Mouse (Mus musculus): ENCODE results near the gene Fut2. TPM values are rescaled to one million over a fixed set of nuclear protein-coding genes. Genes with fewer than 3 reads are reported as not detected.

Gene Fut2
- total and polyA plus RNA-seq, 2 experiments from 2014 or later, result 0.13 TPM; not detected in 1

DNA sequence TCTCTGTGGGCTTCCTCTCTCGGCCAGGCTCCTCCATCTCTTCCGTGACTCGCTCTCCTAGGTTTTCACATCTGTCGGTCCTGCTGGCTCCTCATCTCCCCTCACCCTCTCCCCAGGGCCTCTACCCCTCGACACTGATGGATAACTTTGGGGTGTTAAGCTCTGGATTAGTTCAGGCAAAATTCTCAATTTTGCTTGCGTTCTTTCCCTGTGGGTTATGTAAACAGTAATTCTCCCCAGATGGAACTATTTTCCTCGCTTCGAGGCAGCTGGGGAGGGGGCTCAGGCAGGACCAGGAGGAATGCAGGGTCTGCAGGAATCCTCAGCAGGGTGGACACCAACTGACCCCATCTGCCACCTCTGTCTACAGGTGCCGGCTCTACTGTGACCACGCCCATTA, 19.6 kb upstream of the Fut2 start:
- H3K4me1 ChIP-seq (ENCODE audit: insufficient read depth), result no peaks in the 10 kb centered on the region
- no peak for ATAC-seq
- no peak for DNase-seq
- no peak overlapping the region for H3K9ac ChIP-seq
- no peak overlapping the region for H3K4me3 ChIP-seq (ENCODE audit: low read depth, low read length)
- no peak overlapping the region for H3K27ac ChIP-seq (ENCODE audit: low read depth, low read length)
- H3K36me3 ChIP-seq (ENCODE audit: insufficient read depth), result no peaks in the 10 kb centered on the region; the same call in 1 of the 2 replicates
- H3K9me3 ChIP-seq (ENCODE audit: low read length), result no peaks in the 10 kb centered on the region
- no peaks in the 10 kb centered on the region for H3K27me3 ChIP-seq (ENCODE audit: insufficient read depth, low read length)
- H3K4me2 ChIP-seq (ENCODE audit: low read depth), result no peak overlapping the region
- no peak for TF ChIP-seq CTCF (IDR thresholded peaks at IDR 0.05; ENCODE audit: low read depth)
- WGBS, result 68% methylated on average over 10 of the region's 10 CpGs

DNA sequence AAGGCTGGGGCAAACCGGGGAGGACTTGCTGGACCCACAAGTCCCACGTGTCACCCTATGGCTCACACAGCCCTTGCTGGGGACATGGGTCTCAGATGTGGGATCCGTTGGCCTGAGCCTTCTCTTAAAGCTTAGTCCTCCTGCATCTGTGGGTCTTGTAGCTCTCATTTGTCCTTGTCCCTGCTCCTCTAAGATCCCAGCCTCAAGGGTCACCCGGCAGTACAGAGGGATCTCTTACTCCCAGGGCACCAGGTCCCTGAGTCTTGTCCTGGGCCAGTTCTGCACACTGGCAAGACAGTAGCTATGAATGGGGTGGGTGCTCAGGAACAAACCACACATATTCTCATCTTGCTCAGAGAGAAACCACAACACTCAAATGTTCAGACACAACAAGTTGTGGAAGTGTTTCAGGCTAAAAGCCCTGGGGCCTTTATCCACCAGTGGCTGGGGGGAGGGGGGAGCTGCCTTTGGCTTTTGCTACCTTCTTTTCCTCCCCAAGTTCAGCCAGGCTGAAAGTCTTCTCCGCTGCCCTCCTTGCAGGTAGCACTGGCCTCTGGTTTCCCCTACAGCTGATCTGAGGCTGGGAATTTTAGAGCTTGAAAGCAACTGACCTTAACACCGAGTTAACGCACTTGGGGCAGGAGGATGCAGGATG, 17.3 kb upstream of the Fut2 start, which contains the start of gene Ntn5:
Gene Ntn5, plus strand, starts transcription at position 627 of the 655 bp plus-strand sequence.
- H3K27me3 ChIP-seq (ENCODE audit: insufficient read depth, low read length), result no peaks in the 10 kb centered on the region
- H3K27ac ChIP-seq (ENCODE audit: low read depth, low read length), result 0 out of 2 replicates have a peak within 1 kb of the TSS, but pooled peaks have one; percentile 48
- no peak within 1 kb of the TSS for H3K4me2 ChIP-seq (ENCODE audit: low read depth)
- H3K4me1 ChIP-seq (ENCODE audit: insufficient read depth), result no peaks in the 10 kb centered on the region
- no peaks in the 10 kb centered on the region; the same call in 1 of the 2 replicates for H3K36me3 ChIP-seq (ENCODE audit: insufficient read depth)
- DNase-seq, result no peak
- ATAC-seq, result no peak
- no peaks in the 10 kb centered on the region for H3K9me3 ChIP-seq (ENCODE audit: low read length)
- no peak within 1 kb of the TSS for H3K4me3 ChIP-seq (ENCODE audit: low read depth, low read length)
- WGBS, result 77% methylated on average over 7 of the region's 7 CpGs
- no peak for TF ChIP-seq CTCF (IDR thresholded peaks at IDR 0.05; ENCODE audit: low read depth)
- H3K9ac ChIP-seq, result no peak within 1 kb of the TSS

DNA sequence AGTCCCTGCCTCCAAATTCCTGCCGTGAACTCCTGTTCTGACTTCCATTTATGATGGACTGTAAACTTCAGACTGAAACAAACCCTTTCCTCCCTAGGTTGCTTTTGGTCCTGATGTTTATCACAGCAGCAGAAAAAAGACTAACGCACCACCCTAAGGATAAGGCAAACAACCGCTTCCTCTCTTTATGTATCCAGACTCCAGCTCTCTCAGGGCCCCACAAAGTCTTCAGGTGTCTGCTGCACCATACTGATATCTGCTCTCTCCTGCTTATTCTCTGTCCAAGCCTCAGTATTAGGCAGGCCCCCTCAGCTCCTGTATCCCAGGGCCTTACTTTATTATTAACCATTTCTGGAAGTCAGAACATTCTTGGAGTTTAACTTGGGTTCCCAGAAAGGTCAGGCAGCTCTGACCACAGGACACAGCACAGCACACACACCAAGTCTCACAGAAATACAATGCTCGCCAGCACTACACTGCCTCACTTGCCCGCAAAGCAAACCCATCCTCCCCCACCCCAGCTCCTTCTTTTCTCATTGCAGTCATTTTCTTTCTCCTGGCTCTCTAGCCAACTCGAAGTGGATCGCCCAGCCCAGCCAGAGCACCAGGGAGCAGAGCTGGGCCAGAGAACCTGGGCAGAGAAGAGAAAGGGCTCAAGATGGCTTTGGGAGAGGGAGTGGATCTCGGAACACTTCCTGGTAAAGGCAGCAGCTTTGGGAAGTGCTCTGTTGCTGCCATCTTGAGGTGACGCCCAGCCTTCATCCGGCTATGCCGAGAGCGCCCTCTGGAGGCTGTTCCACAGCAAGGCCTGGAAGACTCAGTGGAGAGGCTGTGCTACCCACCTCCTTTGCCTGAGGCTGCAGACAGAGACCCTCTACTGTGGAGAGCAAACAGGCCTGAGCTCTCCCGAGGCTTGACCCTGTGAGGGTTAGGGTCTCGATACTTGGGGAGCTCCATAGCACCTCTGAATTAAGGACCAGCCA, 16.2 kb upstream of the Fut2 start:
- 29% methylated on average over 14 of the region's 14 CpGs for whole genome bisulfite sequencing
- Histone ChIP-seq H3K27ac (ENCODE audit: low read depth, low read length) (peak overlapping the region; percentile 48), H3K27me3 (ENCODE audit: insufficient read depth, low read length) (no peaks in the 10 kb centered on the region), H3K9ac (0 out of 2 replicates have a peak overlapping the region, but pooled peaks have one; percentile 19), H3K36me3 (ENCODE audit: insufficient read depth) (no peaks in the 10 kb centered on the region; the same call in 1 of the 2 replicates), H3K4me1 (ENCODE audit: insufficient read depth) (no peaks in the 10 kb centered on the region), H3K4me3 (ENCODE audit: low read depth, low read length) (no peak overlapping the region), H3K4me2 (ENCODE audit: low read depth) (peak overlapping the region; percentile 27), H3K9me3 (ENCODE audit: low read length) (no peaks in the 10 kb centered on the region)
- ATAC-seq (peak; percentile 95), DNase-seq (peak; percentile 93)
- TF ChIP-seq CTCF (IDR thresholded peaks at IDR 0.05; ENCODE audit: low read depth), result peak; percentile 99

DNA sequence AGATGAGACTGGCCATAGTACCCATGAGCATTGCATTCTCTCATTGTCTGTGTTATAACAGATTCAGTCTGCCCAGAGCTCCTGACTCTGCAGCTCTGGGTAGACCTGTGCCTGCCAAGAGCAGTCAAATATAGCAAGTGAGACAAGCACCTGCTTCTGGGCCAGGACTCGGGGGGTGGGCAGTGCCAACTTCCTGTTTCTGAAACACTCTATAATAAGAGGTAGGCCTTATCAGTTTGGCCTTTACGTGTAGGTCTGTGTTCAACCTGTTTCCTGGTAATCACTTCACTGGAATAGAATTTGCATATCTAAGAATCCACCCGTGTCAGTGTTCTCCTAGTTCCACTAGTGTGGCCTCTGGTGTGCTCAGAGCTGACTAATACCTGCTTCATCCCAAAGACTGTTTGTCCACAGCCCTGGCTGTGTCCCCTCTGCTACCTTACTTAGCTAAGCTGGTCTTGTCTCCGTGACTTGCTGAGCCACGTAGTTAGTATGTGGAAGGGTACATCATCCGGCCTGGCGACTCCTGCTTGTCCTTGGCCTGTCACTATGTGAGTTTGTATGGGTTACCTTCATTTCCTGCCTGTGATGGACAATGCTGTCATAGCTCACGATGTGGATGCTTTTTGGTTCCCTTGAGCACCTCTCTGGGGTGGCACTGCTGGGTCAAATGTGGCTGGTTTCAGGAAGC, 15.0 kb upstream of the Fut2 start:
- 88% methylated on average over 8 of the region's 8 CpGs for WGBS
- Histone ChIP-seq H3K36me3 (ENCODE audit: insufficient read depth) (no peaks in the 10 kb centered on the region; the same call in 1 of the 2 replicates), H3K4me1 (ENCODE audit: insufficient read depth) (no peaks in the 10 kb centered on the region), H3K4me2 (ENCODE audit: low read depth) (no peak overlapping the region), H3K4me3 (ENCODE audit: low read depth, low read length) (no peak overlapping the region), H3K27ac (ENCODE audit: low read depth, low read length) (no peak overlapping the region), H3K9ac (no peak overlapping the region), H3K9me3 (ENCODE audit: low read length) (no peaks in the 10 kb centered on the region), H3K27me3 (ENCODE audit: insufficient read depth, low read length) (no peaks in the 10 kb centered on the region)
- DNase-seq, result no peak
- TF ChIP-seq CTCF (IDR thresholded peaks at IDR 0.05; ENCODE audit: low read depth), result no peak
- no peak for ATAC-seq

DNA sequence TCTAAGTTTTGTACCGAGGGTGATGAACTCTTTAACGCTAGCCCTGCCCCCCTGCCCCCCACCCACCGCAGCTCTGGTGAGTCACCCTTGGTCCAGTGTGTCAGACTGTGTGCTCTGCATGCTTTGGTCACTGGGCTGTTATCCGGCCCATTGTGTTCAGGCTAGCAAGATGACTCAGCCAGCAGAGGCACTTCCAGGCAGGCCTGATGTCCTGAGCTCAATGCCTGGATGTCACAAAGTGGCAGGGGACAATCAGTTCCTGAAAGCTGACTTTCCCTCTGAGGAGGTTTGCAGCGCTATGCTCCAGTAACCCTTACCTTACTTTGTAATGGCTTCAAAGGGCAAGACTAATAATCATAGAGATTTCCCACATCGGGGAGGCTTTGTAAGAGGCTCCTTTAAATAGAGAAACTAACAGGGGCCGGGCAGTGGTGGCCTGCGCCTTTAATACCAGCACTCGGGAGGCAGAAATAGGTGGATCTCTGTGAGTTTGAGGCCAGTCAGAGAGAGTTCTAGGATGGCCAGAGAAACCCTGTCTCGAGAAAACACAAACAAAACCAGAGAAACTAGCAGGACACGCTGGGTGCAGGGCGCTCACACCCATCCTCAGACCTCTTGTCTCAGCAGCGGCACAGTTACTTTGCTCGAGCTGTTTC, 13.9 kb upstream of the Fut2 start:
- WGBS, result 66% methylated on average over 14 of the region's 14 CpGs
- no peak for TF ChIP-seq CTCF (IDR thresholded peaks at IDR 0.05; ENCODE audit: low read depth)
- no peak for ATAC-seq

DNA sequence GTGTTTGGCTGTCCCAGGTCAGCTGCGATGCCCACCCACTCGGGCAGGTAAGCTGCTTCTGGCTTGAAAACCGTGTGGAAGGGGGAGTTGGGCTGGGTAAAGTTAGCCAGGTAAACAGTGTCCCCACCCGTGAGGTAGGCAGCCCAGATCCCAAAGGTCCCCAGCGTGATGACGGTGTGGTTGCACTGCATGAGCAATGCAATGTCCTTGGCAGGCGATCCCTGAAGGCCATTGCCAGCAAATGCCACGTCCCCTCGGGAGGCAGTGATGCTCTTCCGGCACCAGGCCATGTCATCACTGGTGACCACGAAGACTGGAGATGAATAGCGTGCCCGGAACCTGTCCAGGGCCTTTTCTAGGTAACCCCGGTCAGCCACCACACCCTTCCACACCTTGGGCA, 12.3 kb upstream of the Fut2 start:
- H3K9me3 ChIP-seq (ENCODE audit: low read length), result no peaks in the 10 kb centered on the region
- no peak for TF ChIP-seq CTCF (IDR thresholded peaks at IDR 0.05; ENCODE audit: low read depth)
- DNase-seq (no peak), ATAC-seq (no peak)
- 92% methylated on average over 14 of the region's 14 CpGs for WGBS
- no peak overlapping the region for H3K4me2 ChIP-seq (ENCODE audit: low read depth)
- H3K9ac ChIP-seq, result no peak overlapping the region
- H3K36me3 ChIP-seq (ENCODE audit: insufficient read depth), result no peaks in the 10 kb centered on the region; the same call in 1 of the 2 replicates
- no peaks in the 10 kb centered on the region for H3K4me1 ChIP-seq (ENCODE audit: insufficient read depth)
- H3K27ac ChIP-seq (ENCODE audit: low read depth, low read length), result no peak overlapping the region
- H3K4me3 ChIP-seq (ENCODE audit: low read depth, low read length), result no peak overlapping the region
- no peaks in the 10 kb centered on the region for H3K27me3 ChIP-seq (ENCODE audit: insufficient read depth, low read length)

More for the DNA sequence above, 13.9 kb upstream of the Fut2 start:
- no peaks in the 10 kb centered on the region for H3K4me1 ChIP-seq (ENCODE audit: insufficient read depth)
- H3K4me3 ChIP-seq (ENCODE audit: low read depth, low read length), result no peak overlapping the region
- no peaks in the 10 kb centered on the region for H3K9me3 ChIP-seq (ENCODE audit: low read length)
- H3K36me3 ChIP-seq (ENCODE audit: insufficient read depth), result no peaks in the 10 kb centered on the region; the same call in 1 of the 2 replicates
- H3K27ac ChIP-seq (ENCODE audit: low read depth, low read length), result no peak overlapping the region
- no peak overlapping the region for H3K9ac ChIP-seq
- H3K27me3 ChIP-seq (ENCODE audit: insufficient read depth, low read length), result no peaks in the 10 kb centered on the region
- H3K4me2 ChIP-seq (ENCODE audit: low read depth), result no peak overlapping the region
- no peak for DNase-seq

Data from forebrain, postnatal 0 days (tissue).